Mouse (Mus musculus) forebrain, embryonic 10.5 days (tissue): ENCODE measurements around the gene Tmem200b. TPM values are rescaled to one million over a fixed set of nuclear protein-coding genes. Genes with fewer than 3 reads are reported as not detected.

Experiments used
- DNase-seq: peaks from one replicate; pipeline ENCODE4 v3.0.0-alpha.2; 2017; ENCODE audit warnings: low spot score; ENCODE audit errors: extremely low spot score
- H3K27ac ChIP-seq: fragments of 300-500 bp; sonication (generic); 2 replicates; pipeline ENCODE4 v1.5.1; 2016; ENCODE audit warnings: mild to moderate bottlenecking
- H3K27me3 ChIP-seq: fragments of 300-500 bp; sonication (generic); 2 replicates; pipeline ENCODE4 v1.6.1; 2016; ENCODE audit warnings: mild to moderate bottlenecking; ENCODE audit not compliant: poor library complexity, severe bottlenecking
- H3K36me3 ChIP-seq: fragments of 300-500 bp; sonication (generic); replicated peaks from 2 replicates; pipeline ENCODE4 v1.6.1; 2016; ENCODE audit warnings: mild to moderate bottlenecking, moderate library complexity
- H3K4me1 ChIP-seq: fragments of 300-500 bp; sonication (generic); 2 replicates; pipeline ENCODE4 v1.6.1; 2016
- H3K4me3 ChIP-seq: fragments of 300-500 bp; sonication (generic); 2 replicates; pipeline ENCODE4 v1.5.1; 2016; ENCODE audit warnings: mild to moderate bottlenecking, moderate library complexity
- H3K9me3 ChIP-seq: fragments of 300-500 bp; sonication (generic); 2 replicates; pipeline ENCODE4 v1.6.1; 2016; ENCODE audit warnings: mild to moderate bottlenecking, moderate library complexity
- WGBS: fragments of 180-500 bp; shearing (Covaris S2); methylation state at CpG from one replicate; pipeline ENCODE4 v1.1.7; 2016; 5-methylcytosine and 5-hydroxymethylcytosine counted together
- polyA plus RNA-seq: library from polyadenylated mRNA; unstranded; fragments of >200 nt; fragmentation: Nextera tagmentation; extraction: Ambion mirVana; gene quantifications from 2 replicates; pipeline ENCODE4 v1.2.1, GENCODE M21; 2016

The Tmem200b gene
- polyA plus RNA-seq, 1 experiment from 2014 or later: 0.84 TPM

GRCm38 (mm10) chr4:131914891-131915469 lies 6.6 kb upstream of the Tmem200b start:
- Histone ChIP-seq H3K4me1 (peaks cover 81% of the 10 kb centered on the region), H3K27ac (0 out of 2 replicates have a peak overlapping the region, but pooled peaks have one; percentile 44), H3K4me3 (peak overlapping the region; percentile 49), H3K27me3 (peaks cover 95% of the 10 kb centered on the region), H3K36me3 (no peaks in the 10 kb centered on the region), H3K9me3 (no peaks in the 10 kb centered on the region)
- 1% methylated on average over 31 of the region's 31 CpGs for WGBS
- DNase-seq: peak; percentile 46

- no peak for DNase-seq
- Histone ChIP-seq H3K27me3 (peaks cover 99% of the 10 kb centered on the region), H3K9me3 (no peaks in the 10 kb centered on the region), H3K36me3 (no peaks in the 10 kb centered on the region), H3K27ac (no peak overlapping the region), H3K4me3 (peak overlapping the region; percentile 49), H3K4me1 (peaks cover 81% of the 10 kb centered on the region)
- WGBS: 15% methylated on average over 13 of the region's 13 CpGs
Observed at GRCm38 (mm10) chr4:131915821-131916328, 5.7 kb upstream of the Tmem200b start.

- H3K4me1 ChIP-seq: peaks cover 81% of the 10 kb centered on the region
- H3K4me3 ChIP-seq: 0 out of 2 replicates have a peak overlapping the region, but pooled peaks have one; percentile 49
- no peaks in the 10 kb centered on the region for H3K36me3 ChIP-seq
- WGBS: 4% methylated on average over 15 of the region's 15 CpGs
- no peaks in the 10 kb centered on the region for H3K9me3 ChIP-seq
- peaks cover 99% of the 10 kb centered on the region for H3K27me3 ChIP-seq
- H3K27ac ChIP-seq: no peak overlapping the region
- DNase-seq: peak; percentile 83
Observed at GRCm38 (mm10) chr4:131916425-131916824, 5.1 kb upstream of the Tmem200b start.

- peaks cover 99% of the 10 kb centered on the region for H3K27me3 ChIP-seq
- no peak overlapping the region for H3K4me3 ChIP-seq
- H3K36me3 ChIP-seq: peaks cover under 1% of the 10 kb centered on the region; the same call in 1 of the 2 replicates
- H3K9me3 ChIP-seq: no peaks in the 10 kb centered on the region
- no peak for DNase-seq
- 84% methylated on average over 10 of the region's 10 CpGs for WGBS
- H3K27ac ChIP-seq: no peak overlapping the region
- peaks cover 83% of the 10 kb centered on the region for H3K4me1 ChIP-seq
Observed at GRCm38 (mm10) chr4:131917010-131917555, 4.5 kb upstream of the Tmem200b start.

- Histone ChIP-seq H3K4me1 (peaks cover 93% of the 10 kb centered on the region), H3K9me3 (no peaks in the 10 kb centered on the region), H3K27ac (peak overlapping the region; percentile 83; the same call in 1 of the 2 replicates), H3K4me3 (0 out of 2 replicates have a peak overlapping the region, but pooled peaks have one; percentile 63), H3K27me3 (peaks cover 99% of the 10 kb centered on the region), H3K36me3 (peaks cover 10% of the 10 kb centered on the region)
- 61% methylated on average over 7 of the region's 7 CpGs for WGBS
- no peak for DNase-seq
Observed at GRCm38 (mm10) chr4:131918026-131918533, 3.5 kb upstream of the Tmem200b start.

- H3K27ac ChIP-seq: peak overlapping the region; percentile 83
- 5% methylated on average over 15 of the region's 15 CpGs for WGBS
- H3K4me1 ChIP-seq: peaks cover 87% of the 10 kb centered on the region
- H3K36me3 ChIP-seq: peaks cover 16% of the 10 kb centered on the region
- H3K4me3 ChIP-seq: peak overlapping the region; percentile 63
- H3K27me3 ChIP-seq: peaks cover 99% of the 10 kb centered on the region
- DNase-seq: peak; percentile 63
- no peaks in the 10 kb centered on the region for H3K9me3 ChIP-seq
Observed at GRCm38 (mm10) chr4:131918711-131919500, 2.7 kb upstream of the Tmem200b start.

- peak; percentile 36 for DNase-seq
Observed at GRCm38 (mm10) chr4:131919506-131920140, 1.9 kb upstream of the Tmem200b start.

GRCm38 (mm10) chr4:131920141-131920594 lies 1.4 kb upstream of the Tmem200b start:
- Histone ChIP-seq H3K4me3 (peak overlapping the region; percentile 63), H3K4me1 (peaks cover 87% of the 10 kb centered on the region), H3K9me3 (no peaks in the 10 kb centered on the region), H3K27me3 (peaks cover 100% of the 10 kb centered on the region), H3K27ac (peak overlapping the region; percentile 83), H3K36me3 (peaks cover 28% of the 10 kb centered on the region)
- DNase-seq: peak; percentile 59
- WGBS: 2% methylated on average over 47 of the region's 51 CpGs

More at GRCm38 (mm10) chr4:131919506-131920140, 1.9 kb upstream of the Tmem200b start:
- Histone ChIP-seq H3K4me1 (peaks cover 87% of the 10 kb centered on the region), H3K9me3 (no peaks in the 10 kb centered on the region), H3K27ac (peak overlapping the region; percentile 83), H3K4me3 (peak overlapping the region; percentile 63), H3K36me3 (peaks cover 23% of the 10 kb centered on the region), H3K27me3 (peaks cover 100% of the 10 kb centered on the region)
- WGBS: 8% methylated on average over 15 of the region's 15 CpGs

- H3K4me3 ChIP-seq: peak overlapping the region; percentile 63
- under 1% methylated on average over 75 of the region's 76 CpGs for WGBS
- peak overlapping the region; percentile 83 for H3K27ac ChIP-seq
- H3K4me1 ChIP-seq: peaks cover 86% of the 10 kb centered on the region
- peaks cover 98% of the 10 kb centered on the region for H3K27me3 ChIP-seq
- peak; percentile 72 for DNase-seq
- peaks cover 34% of the 10 kb centered on the region for H3K36me3 ChIP-seq
- no peaks in the 10 kb centered on the region for H3K9me3 ChIP-seq
Observed at GRCm38 (mm10) chr4:131920595-131921351, 798 bp upstream of the Tmem200b start.

- DNase-seq: no peak
- peaks cover 51% of the 10 kb centered on the region for H3K36me3 ChIP-seq
- H3K9me3 ChIP-seq: no peaks in the 10 kb centered on the region
- peaks cover 85% of the 10 kb centered on the region for H3K4me1 ChIP-seq
- peak overlapping the region; percentile 83; the same call in 1 of the 2 replicates for H3K27ac ChIP-seq
- peaks cover 89% of the 10 kb centered on the region for H3K27me3 ChIP-seq
- peak overlapping the region; percentile 63 for H3K4me3 ChIP-seq
- 60% methylated on average over 15 of the region's 15 CpGs for WGBS
Observed at GRCm38 (mm10) chr4:131922404-131922803, 833 bp downstream of the Tmem200b start.

- no peaks in the 10 kb centered on the region for H3K9me3 ChIP-seq
- peaks cover 70% of the 10 kb centered on the region for H3K27me3 ChIP-seq
- H3K4me1 ChIP-seq: peaks cover 74% of the 10 kb centered on the region
- peaks cover 69% of the 10 kb centered on the region for H3K36me3 ChIP-seq
- DNase-seq: no peak
- no peak overlapping the region for H3K4me3 ChIP-seq
- WGBS: 66% methylated on average over 6 of the region's 6 CpGs
- no peak overlapping the region for H3K27ac ChIP-seq
Observed at GRCm38 (mm10) chr4:131924096-131924810, 2.7 kb downstream of the Tmem200b start.
